Mouse (Mus musculus) embryonic facial prominence, embryonic 14.5 days (tissue): ENCODE data around the gene Mbl1. TPM values are rescaled to one million over a fixed set of nuclear protein-coding genes. Genes with fewer than 3 reads are reported as not detected.

Source experiments
- polyA plus RNA-seq: library from polyadenylated mRNA; unstranded; fragments of >200 nt; fragmentation: Nextera tagmentation; extraction: Ambion mirVana; gene quantifications from 2 replicates; pipeline ENCODE4 v1.2.1, GENCODE M21; 2014

Gene Mbl1
- polyA plus RNA-seq, 1 experiment from 2014 or later, result not detected

Other genes with a start within 250 kb of the Mbl1 start
- gene Tspan14, start 184.7 kb upstream of the Mbl1 start, polyA plus RNA-seq, result 72.7 and 76.2 TPM in 2 replicates
- gene Fam213a, start 137.7 kb upstream of the Mbl1 start, polyA plus RNA-seq, result 35.7 and 39.7 TPM in 2 replicates
- 0.29 TPM in 1 of 2 replicates, not detected in the other for gene Dydc2, start 82.2 kb upstream of the Mbl1 start, polyA plus RNA-seq
- gene Dydc1, start 78.5 kb upstream of the Mbl1 start, polyA plus RNA-seq, result 0.24 TPM in 1 of 2 replicates, not detected in the other
- gene Mat1a, start 46.4 kb upstream of the Mbl1 start, polyA plus RNA-seq, result 0.15 and 0.20 TPM in 2 replicates
- not detected in 2 replicates for gene Sftpa1, start 19.7 kb upstream of the Mbl1 start, polyA plus RNA-seq
- 0.26 and 0.39 TPM in 2 replicates for gene Sftpd, start 33.7 kb downstream of the Mbl1 start, polyA plus RNA-seq
- gene Gm2832, start 127.3 kb downstream of the Mbl1 start, polyA plus RNA-seq, result 0.13 TPM in 1 of 2 replicates, not detected in the other
- not detected in 2 replicates for gene Gm5798, start 197.2 kb downstream of the Mbl1 start, polyA plus RNA-seq
- not detected in 2 replicates for gene Gm7945, start 234.9 kb downstream of the Mbl1 start, polyA plus RNA-seq